ENCODE assay signal across 8 mouse cellular contexts in genomic region chr7:55842504-55843152, GRCm38 (mm10). TPM values are rescaled to one million over a fixed set of nuclear protein-coding genes. Genes with fewer than 3 reads are reported as not detected.
DNase-seq lines count a peak whose midpoint lies in the region; ATAC-seq and TF ChIP-seq lines count a peak whose summit lies in the region.

No protein-coding gene starts in this region.

- peak overlapping the region; percentile 65 for H3K4me2 ChIP-seq in lung, embryonic 14.5 days
- H3K4me2 ChIP-seq in embryonic facial prominence, embryonic 13.5 days: peak overlapping the region; percentile 83
- H3K4me2 ChIP-seq in intestine, embryonic 16.5 days (ENCODE audit: low read depth, low read length): peak overlapping the region; percentile 61

- ATAC-seq in lung, embryonic 14.5 days (ENCODE audit: insufficient read depth): peak; percentile 60
- ATAC-seq in embryonic facial prominence, embryonic 13.5 days (ENCODE audit: insufficient number of reproducible peaks, insufficient read depth, low FRiP score, low TSS enrichment, low read depth): peak; percentile 43; the same call in 1 of the 2 replicates
- peak; percentile 73 for ATAC-seq in intestine, embryonic 16.5 days

- peak; percentile 64 for DNase-seq in adrenal gland, postnatal 14 days
- DNase-seq in adrenal gland, adult 8-10 months: no peak
- peak; percentile 63 for DNase-seq in lung, embryonic 14.5 days
- DNase-seq in lung, postnatal 10 days: no peak
- no peak for DNase-seq in midbrain, embryonic 10.5 days (ENCODE audit: low spot score)
- no peak for DNase-seq in gastrocnemius, adult 8-10 months (ENCODE audit: low spot score in 2 of 2)

- H3K4me3 ChIP-seq in lung, embryonic 14.5 days (ENCODE audit: low read depth, low read length): peak overlapping the region; percentile 87
- H3K4me3 ChIP-seq in embryonic facial prominence, embryonic 13.5 days: peak overlapping the region; percentile 93
- peak overlapping the region; percentile 92 for H3K4me3 ChIP-seq in intestine, embryonic 16.5 days (ENCODE audit: low read length)
- peak overlapping the region; percentile 90 for H3K4me3 ChIP-seq in midbrain, embryonic 10.5 days

- no peaks in the 10 kb centered on the region for H3K36me3 ChIP-seq in lung, embryonic 14.5 days (ENCODE audit: insufficient read depth)
- H3K36me3 ChIP-seq in embryonic facial prominence, embryonic 13.5 days: no peaks in the 10 kb centered on the region
- 0 out of 2 replicates have a peak, but pooled peaks cover 2% of the 10 kb centered on the region for H3K36me3 ChIP-seq in intestine, embryonic 16.5 days (ENCODE audit: control insufficient read depth, insufficient read depth, low read length)
- H3K36me3 ChIP-seq in midbrain, embryonic 10.5 days: peaks cover 8% of the 10 kb centered on the region; the same call in 1 of the 2 replicates

- no peaks in the 10 kb centered on the region for H3K9me3 ChIP-seq in lung, embryonic 14.5 days (ENCODE audit: low read depth, low read length)
- H3K9me3 ChIP-seq in embryonic facial prominence, embryonic 13.5 days: no peaks in the 10 kb centered on the region
- H3K9me3 ChIP-seq in intestine, embryonic 16.5 days (ENCODE audit: control insufficient read depth, low read length): no peaks in the 10 kb centered on the region
- no peaks in the 10 kb centered on the region for H3K9me3 ChIP-seq in midbrain, embryonic 10.5 days (replicated peaks)

- no peaks in the 10 kb centered on the region for H3K27me3 ChIP-seq in lung, embryonic 14.5 days (ENCODE audit: insufficient read depth, low read length)
- H3K27me3 ChIP-seq in embryonic facial prominence, embryonic 13.5 days: no peaks in the 10 kb centered on the region
- no peaks in the 10 kb centered on the region for H3K27me3 ChIP-seq in intestine, embryonic 16.5 days (replicated peaks; ENCODE audit: control insufficient read depth, insufficient read depth, low read length)
- H3K27me3 ChIP-seq in midbrain, embryonic 10.5 days (ENCODE audit: low read depth, poor library complexity, severe bottlenecking): no peaks in the 10 kb centered on the region

- under 1% methylated on average over 40 of the region's 40 CpGs for WGBS in lung, embryonic 14.5 days
- WGBS in embryonic facial prominence, embryonic 13.5 days: under 1% methylated on average over 40 of the region's 40 CpGs
- under 1% methylated on average over 40 of the region's 40 CpGs for WGBS in intestine, embryonic 16.5 days
- under 1% methylated on average over 40 of the region's 40 CpGs for WGBS in midbrain, embryonic 10.5 days

- peak overlapping the region; percentile 98 for H3K27ac ChIP-seq in lung, embryonic 14.5 days (ENCODE audit: low read depth)
- H3K27ac ChIP-seq in embryonic facial prominence, embryonic 13.5 days: peak overlapping the region; percentile 97
- peak overlapping the region; percentile 98 for H3K27ac ChIP-seq in intestine, embryonic 16.5 days (ENCODE audit: low read length)
- peak overlapping the region; percentile 97 for H3K27ac ChIP-seq in midbrain, embryonic 10.5 days (replicated peaks)

- no peak for TF ChIP-seq CTCF in lung, embryonic 14.5 days (IDR thresholded peaks at IDR 0.05; ENCODE audit: low read depth)

- H3K9ac ChIP-seq in lung, embryonic 14.5 days: peak overlapping the region; percentile 95
- H3K9ac ChIP-seq in embryonic facial prominence, embryonic 13.5 days: peak overlapping the region; percentile 96
- H3K9ac ChIP-seq in intestine, embryonic 16.5 days (ENCODE audit: low read depth, low read length): peak overlapping the region; percentile 98

- H3K4me1 ChIP-seq in lung, embryonic 14.5 days (ENCODE audit: insufficient read depth): no peaks in the 10 kb centered on the region
- peaks cover 22% of the 10 kb centered on the region for H3K4me1 ChIP-seq in embryonic facial prominence, embryonic 13.5 days
- peaks cover 9% of the 10 kb centered on the region for H3K4me1 ChIP-seq in intestine, embryonic 16.5 days (ENCODE audit: control insufficient read depth, insufficient read depth, low read length)
- peaks cover 19% of the 10 kb centered on the region for H3K4me1 ChIP-seq in midbrain, embryonic 10.5 days

RNA-seq across cellular contexts. Expression of gene Cyfip1, which starts 1.1 kb away (rescaled TPM):
- 76.2 and 79.7 TPM in 2 replicates for total RNA-seq in adrenal gland, postnatal 14 days (2021)
- total RNA-seq in adrenal gland, adult 8-10 months (2022): 10 to 100 TPM; 76.0 to 93.3 (median 80.9) TPM
- polyA plus RNA-seq in lung, embryonic 14.5 days (2014; fragmentation: Nextera tagmentation; extraction: Ambion mirVana): 129 and 138 TPM in 2 replicates
- polyA plus RNA-seq in embryonic facial prominence, embryonic 13.5 days (2015; fragmentation: Nextera tagmentation; extraction: Ambion mirVana): 119 and 125 TPM in 2 replicates
- polyA plus RNA-seq in intestine, embryonic 16.5 days (2015; fragmentation: Nextera tagmentation; extraction: Ambion mirVana): 89.3 and 93.9 TPM in 2 replicates
- polyA plus RNA-seq in midbrain, embryonic 10.5 days (2016; fragmentation: Nextera tagmentation; extraction: Ambion mirVana): 79.2 and 83.5 TPM in 2 replicates
- total RNA-seq in gastrocnemius, adult 8-10 months (2022): 10 to 100 TPM; 16.8 to 18.0 (median 17.4) TPM

RNA-seq across cellular contexts. Expression of gene Tubgcp5, which starts 48.7 kb away (rescaled TPM):
- 19.0 and 21.3 TPM in 2 replicates for total RNA-seq in adrenal gland, postnatal 14 days (2021)
- 10 to 100 TPM; 21.7 to 31.7 (median 25.2) TPM for total RNA-seq in adrenal gland, adult 8-10 months (2022)
- 30.9 and 32.3 TPM in 2 replicates for polyA plus RNA-seq in lung, embryonic 14.5 days (2014; fragmentation: Nextera tagmentation; extraction: Ambion mirVana)
- polyA plus RNA-seq in embryonic facial prominence, embryonic 13.5 days (2015; fragmentation: Nextera tagmentation; extraction: Ambion mirVana): 45.6 and 52.7 TPM in 2 replicates
- polyA plus RNA-seq in intestine, embryonic 16.5 days (2015; fragmentation: Nextera tagmentation; extraction: Ambion mirVana): 18.1 and 18.3 TPM in 2 replicates
- polyA plus RNA-seq in midbrain, embryonic 10.5 days (2016; fragmentation: Nextera tagmentation; extraction: Ambion mirVana): 33.1 and 37.4 TPM in 2 replicates
- total RNA-seq in gastrocnemius, adult 8-10 months (2022): 10 to 100 TPM in 2 of 4 experiments, 1 to 10 TPM in 2; 8.9 to 11.2 (median 10.1) TPM

Comparison
In these comparisons a context has a peak if more than half of its experiments do, and no peak if none do; other contexts are left out.
1. DNase-seq: peak in adrenal gland, postnatal 14 days (single experiment) and lung, embryonic 14.5 days (single experiment); none in adrenal gland, adult 8-10 months (single experiment), lung, postnatal 10 days (single experiment), midbrain, embryonic 10.5 days (single experiment) and gastrocnemius, adult 8-10 months (0 of 2).
2. Peak in every context shown above with its lines, with median percentiles within 50 percentile points of each other: ATAC-seq, H3K27ac ChIP-seq, H3K4me2 ChIP-seq, H3K4me3 ChIP-seq and H3K9ac ChIP-seq.